ENCODE assay signal across 28 mouse cellular contexts in the genomic region with DNA sequence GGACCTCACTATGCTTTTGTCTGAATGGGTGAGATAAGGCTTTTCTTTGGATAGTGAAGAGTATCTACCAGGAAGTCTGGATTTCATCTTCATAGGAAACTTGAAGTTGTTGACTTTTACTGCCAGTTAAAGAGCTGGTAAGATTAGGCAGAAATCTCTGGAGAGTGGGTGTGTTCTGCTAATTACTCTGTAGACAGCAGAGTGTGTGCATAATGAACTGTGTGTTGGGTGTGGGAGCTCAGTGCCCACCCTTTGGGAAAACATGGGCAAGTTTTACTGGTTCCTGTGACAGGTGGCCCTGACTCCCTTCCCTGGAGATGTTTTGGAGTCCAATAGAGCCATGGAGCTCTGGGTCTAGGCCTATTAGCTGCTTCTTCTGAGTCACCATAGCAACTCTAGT. TPM values are rescaled to one million over a fixed set of nuclear protein-coding genes. Genes with fewer than 3 reads are reported as not detected.
DNase-seq lines count a peak whose midpoint lies in the region; ATAC-seq and TF ChIP-seq lines count a peak whose summit lies in the region.
"Had no signal": no experiment of that assay in that cellular context is flagged by ENCODE, and none has a peak within 500 bp of the region (broad histone marks: within the 10 kb centered on the region; RNA-seq: fewer than 3 reads in every experiment).

No protein-coding gene starts in this region.

- DNase-seq in heart, adult 11 months: peak; percentile 19
- DNase-seq in right cerebral cortex, adult 18-20 months: no peak
- DNase-seq in embryo, embryonic 11 days: no peak
- DNase-seq in layer of hippocampus, adult 18-20 months (ENCODE audit: low spot score in 2 of 2): no peak
- DNase-seq: adrenal gland, adult 2 months; adrenal gland, postnatal 14 days; B cell, adult 2 months; cerebellum, adult 11-12 months; cerebellum, adult 8-10 months; cerebellum, postnatal 10 days; cerebellum, postnatal 36 days; gastrocnemius, postnatal 36 days; heart, postnatal 10 days; heart, postnatal 36 days had no signal

- no peaks in the 10 kb centered on the region for H3K27me3 ChIP-seq in heart, embryonic 11.5 days (ENCODE audit: control insufficient read depth, insufficient read depth, low read length)
- no peaks in the 10 kb centered on the region for H3K27me3 ChIP-seq in intestine, postnatal 0 days (replicated peaks; ENCODE audit: control insufficient read depth, insufficient read depth, low read length)
- H3K27me3 ChIP-seq in stomach, embryonic 16.5 days (ENCODE audit: control insufficient read depth, insufficient read depth, low read length): no peaks in the 10 kb centered on the region
- H3K27me3 ChIP-seq: CH12.LX; embryonic facial prominence, embryonic 12.5 days; forebrain, embryonic 15.5 days; heart, embryonic 12.5 days; heart, embryonic 15.5 days had no signal

- H3K4me1 ChIP-seq in heart, embryonic 11.5 days (ENCODE audit: control insufficient read depth, insufficient read depth, low read length): no peaks in the 10 kb centered on the region
- no peaks in the 10 kb centered on the region for H3K4me1 ChIP-seq in intestine, postnatal 0 days (replicated peaks; ENCODE audit: control insufficient read depth, insufficient read depth, low read length)
- H3K4me1 ChIP-seq in stomach, embryonic 16.5 days (ENCODE audit: control insufficient read depth, insufficient read depth, low read length): no peaks in the 10 kb centered on the region
- H3K4me1 ChIP-seq: embryonic facial prominence, embryonic 12.5 days; forebrain, embryonic 12.5 days; forebrain, embryonic 15.5 days; heart, embryonic 12.5 days; heart, embryonic 15.5 days; hindbrain, embryonic 10.5 days; hindbrain, embryonic 13.5 days had no signal

- H3K9me3 ChIP-seq in heart, embryonic 11.5 days (replicated peaks; ENCODE audit: control insufficient read depth, low read length): no peaks in the 10 kb centered on the region
- no peaks in the 10 kb centered on the region for H3K9me3 ChIP-seq in intestine, postnatal 0 days (ENCODE audit: control insufficient read depth)
- H3K9me3 ChIP-seq in stomach, embryonic 16.5 days (replicated peaks; ENCODE audit: control insufficient read depth, low read length): no peaks in the 10 kb centered on the region
- H3K9me3 ChIP-seq: embryonic facial prominence, embryonic 12.5 days; forebrain, embryonic 12.5 days; forebrain, embryonic 15.5 days; G1E; heart, embryonic 12.5 days; heart, embryonic 15.5 days; hindbrain, embryonic 10.5 days; hindbrain, embryonic 13.5 days had no signal

- no peak for ATAC-seq in heart, embryonic 11.5 days (replicated peaks; ENCODE audit: insufficient number of reproducible peaks, low FRiP score, low TSS enrichment)
- ATAC-seq in intestine, postnatal 0 days: peak; percentile 38; the same call in 1 of the 2 replicates
- ATAC-seq in stomach, embryonic 16.5 days (ENCODE audit: insufficient read depth, low FRiP score): peak; percentile 40; the same call in 1 of the 2 replicates
- ATAC-seq: forebrain, embryonic 15.5 days; hindbrain, embryonic 16.5 days had no signal

- H3K36me3 ChIP-seq in heart, embryonic 11.5 days (ENCODE audit: control insufficient read depth, insufficient read depth, low read length): no peaks in the 10 kb centered on the region
- H3K36me3 ChIP-seq in intestine, postnatal 0 days (ENCODE audit: control insufficient read depth, insufficient read depth): no peaks in the 10 kb centered on the region
- no peaks in the 10 kb centered on the region for H3K36me3 ChIP-seq in stomach, embryonic 16.5 days (ENCODE audit: control insufficient read depth, insufficient read depth, low read length)
- H3K36me3 ChIP-seq: embryonic facial prominence, embryonic 12.5 days; forebrain, embryonic 12.5 days; forebrain, embryonic 15.5 days; heart, embryonic 15.5 days; hindbrain, embryonic 13.5 days had no signal

- no peak overlapping the region for H3K4me3 ChIP-seq in heart, embryonic 11.5 days (ENCODE audit: low read depth, low read length)
- no peak overlapping the region for H3K4me3 ChIP-seq in intestine, postnatal 0 days (ENCODE audit: low read depth, low read length)
- H3K4me3 ChIP-seq in stomach, embryonic 16.5 days (replicated peaks; ENCODE audit: low read length): no peak overlapping the region
- H3K4me3 ChIP-seq: embryonic facial prominence, embryonic 12.5 days; erythroblast, embryonic 14.5 days; forebrain, embryonic 12.5 days; forebrain, embryonic 15.5 days; heart, embryonic 12.5 days; heart, embryonic 15.5 days; hindbrain, embryonic 10.5 days; hindbrain, embryonic 13.5 days had no signal

- H3K27ac ChIP-seq in heart, embryonic 11.5 days (ENCODE audit: low read depth, low read length): no peak overlapping the region
- H3K27ac ChIP-seq in intestine, postnatal 0 days (ENCODE audit: low read depth, low read length): no peak overlapping the region
- no peak overlapping the region for H3K27ac ChIP-seq in stomach, embryonic 16.5 days (ENCODE audit: low read length)
- H3K27ac ChIP-seq: embryonic facial prominence, embryonic 12.5 days; forebrain, embryonic 12.5 days; forebrain, embryonic 15.5 days; heart, embryonic 15.5 days; hindbrain, embryonic 10.5 days; hindbrain, embryonic 13.5 days had no signal

- H3K9ac ChIP-seq in heart, embryonic 11.5 days (ENCODE audit: low read depth, low read length): no peak overlapping the region
- no peak overlapping the region for H3K9ac ChIP-seq in intestine, postnatal 0 days (ENCODE audit: low read depth, low read length)
- H3K9ac ChIP-seq in stomach, embryonic 16.5 days (ENCODE audit: low read length): no peak overlapping the region
- H3K9ac ChIP-seq: embryonic facial prominence, embryonic 12.5 days; forebrain, embryonic 12.5 days; forebrain, embryonic 15.5 days; heart, embryonic 12.5 days; heart, embryonic 15.5 days; hindbrain, embryonic 13.5 days had no signal

- H3K4me2 ChIP-seq in heart, embryonic 11.5 days: no peak overlapping the region
- no peak overlapping the region for H3K4me2 ChIP-seq in intestine, postnatal 0 days (replicated peaks; ENCODE audit: low read depth)
- H3K4me2 ChIP-seq in stomach, embryonic 16.5 days (ENCODE audit: low read depth, low read length): no peak overlapping the region
- H3K4me2 ChIP-seq: embryonic facial prominence, embryonic 12.5 days; forebrain, embryonic 12.5 days; forebrain, embryonic 15.5 days; heart, embryonic 12.5 days; heart, embryonic 15.5 days; hindbrain, embryonic 13.5 days had no signal

- no peak for TF ChIP-seq CTCF in intestine, postnatal 0 days (IDR thresholded peaks at IDR 0.05; ENCODE audit: low read depth)

RNA-seq across cellular contexts. Expression of a gene that starts 27.1 kb away (rescaled TPM):
- polyA plus RNA-seq in heart, embryonic 11.5 days (2014; fragmentation: Nextera tagmentation; extraction: Ambion mirVana): 33.5 and 43.3 TPM in 2 replicates
- polyA plus RNA-seq in intestine, postnatal 0 days (2015; fragmentation: Nextera tagmentation; extraction: Ambion mirVana): 14.3 and 15.3 TPM in 2 replicates
- polyA plus RNA-seq in stomach, embryonic 16.5 days (2015; fragmentation: Nextera tagmentation; extraction: Ambion mirVana): 60.5 and 67.9 TPM in 2 replicates
- 10 to 100 TPM; 15.1 to 19.0 TPM for total RNA-seq in layer of hippocampus, adult 18-20 months (2021)
